Mouse (Mus musculus): ENCODE results near the gene Pknox2. TPM values are rescaled to one million over a fixed set of nuclear protein-coding genes. Genes with fewer than 3 reads are reported as not detected.

The Pknox2 gene
- polyA plus RNA-seq, 1 experiment from 2014 or later: 44.7 TPM

DNA sequence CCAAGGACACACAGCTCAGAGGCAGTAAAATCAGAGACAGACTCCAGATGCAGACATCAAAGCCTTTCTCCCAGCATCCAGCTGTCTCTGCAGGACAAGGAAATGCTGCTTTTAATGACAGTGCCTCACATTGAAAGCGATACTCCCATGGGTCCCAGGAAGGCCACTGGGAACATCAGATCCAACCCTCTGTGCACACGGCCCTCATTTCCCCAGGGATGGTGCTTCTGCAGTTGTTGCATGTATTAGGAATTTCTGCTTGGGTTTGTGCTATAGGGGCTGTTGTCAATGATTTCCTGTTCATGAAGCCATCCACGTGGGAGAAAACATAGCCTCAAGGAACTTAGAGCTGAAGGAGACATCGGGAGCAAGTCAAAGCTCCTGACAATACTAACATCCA, 8.3 kb downstream of the Pknox2 start:
- H3K4me3 ChIP-seq: no peak overlapping the region
- WGBS: 35% methylated on average over 4 of the region's 4 CpGs
- H3K4me1 ChIP-seq (replicated peaks): peaks cover 72% of the 10 kb centered on the region
- H3K27me3 ChIP-seq: no peaks in the 10 kb centered on the region
- H3K27ac ChIP-seq: no peak overlapping the region
- ATAC-seq (ENCODE audit: low FRiP score): no peak
- H3K9me3 ChIP-seq: no peaks in the 10 kb centered on the region
- H3K4me2 ChIP-seq: no peak overlapping the region; the same call in 1 of the 2 replicates
- H3K9ac ChIP-seq: no peak overlapping the region
- H3K36me3 ChIP-seq: no peaks in the 10 kb centered on the region

DNA sequence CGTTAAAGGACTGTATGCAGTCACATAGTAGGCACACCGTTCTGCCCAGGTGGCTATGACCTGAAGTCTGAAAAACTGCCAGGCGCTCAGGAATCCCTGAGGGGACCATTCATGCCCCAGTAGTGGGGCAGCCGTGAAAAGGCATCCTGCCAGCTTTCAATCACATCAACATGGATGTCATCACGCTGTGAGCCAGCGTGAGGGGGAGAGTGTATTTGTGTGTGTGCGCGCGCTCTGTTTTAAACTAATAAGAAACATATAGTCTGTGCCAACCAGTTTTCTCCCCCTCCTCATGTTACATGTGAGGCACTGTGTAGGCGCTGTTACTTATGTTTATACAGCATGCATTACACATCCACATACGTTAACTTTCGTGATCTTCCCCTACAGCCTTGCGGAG, 10.9 kb downstream of the Pknox2 start:
- Histone ChIP-seq H3K27me3 (no peaks in the 10 kb centered on the region), H3K4me3 (no peak overlapping the region), H3K36me3 (no peaks in the 10 kb centered on the region), H3K4me2 (no peak overlapping the region), H3K4me1 (replicated peaks) (peaks cover 49% of the 10 kb centered on the region), H3K9ac (no peak overlapping the region), H3K27ac (no peak overlapping the region), H3K9me3 (no peaks in the 10 kb centered on the region)
- 70% methylated on average over 13 of the region's 13 CpGs for WGBS
- ATAC-seq (ENCODE audit: low FRiP score): no peak

- H3K9me3 ChIP-seq: no peaks in the 10 kb centered on the region
- no peaks in the 10 kb centered on the region for H3K27me3 ChIP-seq
- H3K27ac ChIP-seq: no peak overlapping the region
- H3K4me2 ChIP-seq: no peak overlapping the region
- no peaks in the 10 kb centered on the region for H3K36me3 ChIP-seq
- no peak overlapping the region for H3K9ac ChIP-seq
- ATAC-seq (ENCODE audit: low FRiP score): no peak
- H3K4me1 ChIP-seq (replicated peaks): peaks cover 26% of the 10 kb centered on the region
- WGBS: 86% methylated on average over 7 of the region's 7 CpGs
- no peak overlapping the region for H3K4me3 ChIP-seq
These were observed 13.7 kb downstream of the Pknox2 start for GRCm38 (mm10) chr9:37133495-37133894.

DNA sequence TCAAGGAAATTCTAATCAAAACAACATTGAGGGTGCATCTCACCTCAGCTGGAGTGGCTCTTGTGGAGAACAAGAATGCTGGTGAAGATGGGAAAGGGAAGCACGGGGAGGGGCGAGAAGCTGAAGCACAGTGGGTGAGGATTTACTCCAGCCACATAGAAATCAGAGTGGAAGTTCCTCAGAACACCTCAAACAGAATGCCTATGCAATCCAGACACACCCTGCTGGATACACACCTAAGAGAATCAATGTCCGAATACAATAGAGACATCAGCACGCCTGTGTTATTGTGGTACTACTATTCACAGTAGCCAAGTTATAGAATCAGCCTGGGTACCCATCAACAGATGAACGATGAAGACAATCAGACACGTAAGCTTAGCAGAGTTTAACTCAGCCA, 18.2 kb downstream of the Pknox2 start:
- no peak overlapping the region for H3K4me3 ChIP-seq
- no peak overlapping the region for H3K4me2 ChIP-seq
- no peaks in the 10 kb centered on the region for H3K27me3 ChIP-seq
- H3K4me1 ChIP-seq (replicated peaks): peaks cover 10% of the 10 kb centered on the region
- H3K9ac ChIP-seq: no peak overlapping the region
- H3K27ac ChIP-seq: no peak overlapping the region
- H3K9me3 ChIP-seq: no peaks in the 10 kb centered on the region
- H3K36me3 ChIP-seq: no peaks in the 10 kb centered on the region
- 94% methylated on average over 6 of the region's 6 CpGs for WGBS
- ATAC-seq (ENCODE audit: low FRiP score): no peak

- no peak overlapping the region for H3K9ac ChIP-seq
- WGBS: 93% methylated on average over 2 of the region's 2 CpGs
These were observed 21.0 kb downstream of the Pknox2 start for GRCm38 (mm10) chr9:37126197-37126596.

GRCm38 (mm10) chr9:37124696-37125480, 22.3 kb downstream of the Pknox2 start:
- Histone ChIP-seq H3K27ac (no peak overlapping the region), H3K4me3 (no peak overlapping the region), H3K9me3 (no peaks in the 10 kb centered on the region), H3K4me2 (no peak overlapping the region), H3K36me3 (no peaks in the 10 kb centered on the region), H3K27me3 (0 out of 2 replicates have a peak, but pooled peaks cover 3% of the 10 kb centered on the region), H3K9ac (no peak overlapping the region), H3K4me1 (replicated peaks) (peaks cover 44% of the 10 kb centered on the region)
- WGBS: 82% methylated on average over 8 of the region's 8 CpGs
- ATAC-seq (ENCODE audit: low FRiP score): no peak

More at GRCm38 (mm10) chr9:37126197-37126596, 21.0 kb downstream of the Pknox2 start:
- Histone ChIP-seq H3K27ac (no peak overlapping the region), H3K27me3 (0 out of 2 replicates have a peak, but pooled peaks cover 3% of the 10 kb centered on the region), H3K4me2 (no peak overlapping the region), H3K4me3 (no peak overlapping the region), H3K9me3 (no peaks in the 10 kb centered on the region), H3K4me1 (replicated peaks) (peaks cover 33% of the 10 kb centered on the region), H3K36me3 (no peaks in the 10 kb centered on the region)
- no peak for ATAC-seq (ENCODE audit: low FRiP score)

- H3K27ac ChIP-seq: peak overlapping the region; percentile 52; the same call in 1 of the 2 replicates
- peaks cover 4% of the 10 kb centered on the region; the same call in 1 of the 2 replicates for H3K36me3 ChIP-seq
- no peak for ATAC-seq (ENCODE audit: low FRiP score)
- H3K27me3 ChIP-seq: 0 out of 2 replicates have a peak, but pooled peaks cover 3% of the 10 kb centered on the region
- peaks cover 44% of the 10 kb centered on the region for H3K4me1 ChIP-seq (replicated peaks)
- peak overlapping the region; percentile 35; the same call in 1 of the 2 replicates for H3K9ac ChIP-seq
- 60% methylated on average over 7 of the region's 7 CpGs for WGBS
- no peaks in the 10 kb centered on the region for H3K9me3 ChIP-seq
- H3K4me3 ChIP-seq: no peak overlapping the region
- H3K4me2 ChIP-seq: no peak overlapping the region
These were observed 23.8 kb downstream of the Pknox2 start for GRCm38 (mm10) chr9:37123384-37123783.

- Histone ChIP-seq H3K27ac (peak overlapping the region; percentile 52; the same call in 1 of the 2 replicates), H3K36me3 (peaks cover 4% of the 10 kb centered on the region; the same call in 1 of the 2 replicates), H3K9me3 (no peaks in the 10 kb centered on the region)
These were observed 24.2 kb downstream of the Pknox2 start for GRCm38 (mm10) chr9:37122971-37123370.

GRCm38 (mm10) chr9:37122381-37122780, 24.8 kb downstream of the Pknox2 start:
- Histone ChIP-seq H3K27me3 (0 out of 2 replicates have a peak, but pooled peaks cover 3% of the 10 kb centered on the region), H3K4me3 (no peak overlapping the region), H3K36me3 (peaks cover 4% of the 10 kb centered on the region; the same call in 1 of the 2 replicates), H3K9ac (no peak overlapping the region), H3K9me3 (no peaks in the 10 kb centered on the region), H3K4me2 (no peak overlapping the region), H3K4me1 (replicated peaks) (peaks cover 44% of the 10 kb centered on the region), H3K27ac (peak overlapping the region; percentile 52; the same call in 1 of the 2 replicates)
- 14% methylated on average over 1 of the region's 1 CpGs for WGBS
- ATAC-seq (ENCODE audit: low FRiP score): 0 out of 2 replicates have a peak, but pooled peaks have one; percentile 27

More at GRCm38 (mm10) chr9:37122971-37123370, 24.2 kb downstream of the Pknox2 start:
- H3K4me1 ChIP-seq (replicated peaks): peaks cover 44% of the 10 kb centered on the region
- WGBS: 59% methylated on average over 6 of the region's 6 CpGs
- H3K27me3 ChIP-seq: 0 out of 2 replicates have a peak, but pooled peaks cover 3% of the 10 kb centered on the region
- 0 out of 2 replicates have a peak, but pooled peaks have one; percentile 54 for ATAC-seq (ENCODE audit: low FRiP score)
- no peak overlapping the region for H3K4me2 ChIP-seq
- H3K4me3 ChIP-seq: no peak overlapping the region
- peak overlapping the region; percentile 35 for H3K9ac ChIP-seq

- peaks cover 46% of the 10 kb centered on the region for H3K4me1 ChIP-seq (replicated peaks)
- H3K36me3 ChIP-seq: peaks cover 4% of the 10 kb centered on the region; the same call in 1 of the 2 replicates
- H3K9ac ChIP-seq: no peak overlapping the region
- H3K9me3 ChIP-seq: no peaks in the 10 kb centered on the region
- 30% methylated on average over 4 of the region's 4 CpGs for WGBS
- H3K27ac ChIP-seq: no peak overlapping the region
- H3K4me2 ChIP-seq: no peak overlapping the region
- no peak overlapping the region for H3K4me3 ChIP-seq
- no peak for ATAC-seq (ENCODE audit: low FRiP score)
- 0 out of 2 replicates have a peak, but pooled peaks cover 3% of the 10 kb centered on the region for H3K27me3 ChIP-seq
These were observed 25.4 kb downstream of the Pknox2 start for GRCm38 (mm10) chr9:37121761-37122331.

DNA sequence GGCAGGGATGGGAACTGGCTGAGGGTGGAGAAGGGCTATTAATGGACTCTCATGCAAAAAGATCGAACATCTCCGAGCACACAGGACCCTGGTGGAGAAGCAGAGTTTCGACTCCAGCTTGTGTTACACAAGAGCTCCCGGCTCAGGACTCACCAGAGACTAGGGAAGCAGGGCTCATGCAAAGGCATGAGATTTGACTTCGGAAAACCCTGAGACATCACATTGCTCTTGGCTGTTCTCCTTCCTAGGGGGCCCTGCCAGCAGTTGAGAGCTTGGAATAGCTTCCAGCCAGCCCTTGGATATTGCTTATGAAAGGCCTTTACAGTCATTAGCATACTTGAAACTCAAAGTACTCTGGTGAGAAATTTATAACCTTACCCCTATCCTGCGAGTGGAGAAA, 26.4 kb downstream of the Pknox2 start:
- 78% methylated on average over 6 of the region's 6 CpGs for WGBS
- 0 out of 2 replicates have a peak, but pooled peaks cover 3% of the 10 kb centered on the region for H3K27me3 ChIP-seq
- ATAC-seq (ENCODE audit: low FRiP score): no peak
- H3K4me3 ChIP-seq: no peak overlapping the region
- no peak overlapping the region for H3K27ac ChIP-seq
- H3K4me1 ChIP-seq (replicated peaks): peaks cover 53% of the 10 kb centered on the region
- H3K4me2 ChIP-seq: no peak overlapping the region
- H3K9ac ChIP-seq: no peak overlapping the region
- H3K9me3 ChIP-seq: no peaks in the 10 kb centered on the region
- H3K36me3 ChIP-seq: peaks cover 4% of the 10 kb centered on the region; the same call in 1 of the 2 replicates

DNA sequence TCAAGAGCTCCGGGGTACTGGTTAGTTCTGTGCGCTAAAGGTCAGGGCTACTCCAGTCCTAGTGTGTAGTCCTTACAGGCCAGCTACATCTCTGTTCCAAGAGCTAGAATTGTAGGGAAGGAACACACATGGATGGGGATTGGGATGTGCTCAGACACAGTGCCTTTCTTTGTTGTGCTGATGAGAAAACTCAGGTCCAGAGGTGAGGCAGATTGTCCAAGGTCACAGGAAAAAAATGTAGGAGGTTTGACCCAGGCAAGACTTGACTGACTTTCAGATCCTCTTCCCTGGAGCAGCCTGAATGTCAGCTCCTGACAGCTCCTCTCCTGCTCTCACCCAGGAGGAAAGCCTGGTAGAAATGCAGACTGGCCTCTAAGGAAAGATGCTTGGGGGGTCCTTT, 29.7 kb downstream of the Pknox2 start:
- H3K4me3 ChIP-seq: no peak overlapping the region
- WGBS: 89% methylated on average over 2 of the region's 2 CpGs
- H3K4me2 ChIP-seq: no peak overlapping the region
- H3K27ac ChIP-seq: no peak overlapping the region
- ATAC-seq (ENCODE audit: low FRiP score): no peak
- no peaks in the 10 kb centered on the region for H3K9me3 ChIP-seq
- no peak overlapping the region for H3K9ac ChIP-seq
- H3K4me1 ChIP-seq (replicated peaks): peaks cover 56% of the 10 kb centered on the region
- peaks cover 4% of the 10 kb centered on the region; the same call in 1 of the 2 replicates for H3K36me3 ChIP-seq
- 0 out of 2 replicates have a peak, but pooled peaks cover 2% of the 10 kb centered on the region for H3K27me3 ChIP-seq
